Mouse (Mus musculus) neural tube, postnatal 0 days (tissue): ENCODE measurements around the gene Krtap5-3. TPM values are rescaled to one million over a fixed set of nuclear protein-coding genes. Genes with fewer than 3 reads are reported as not detected.

Source experiments
- polyA plus RNA-seq: library from polyadenylated mRNA; unstranded; fragments of >200 nt; fragmentation: Nextera tagmentation; extraction: Ambion mirVana; gene quantifications from 2 replicates; pipeline ENCODE4 v1.2.1, GENCODE M21; 2015

Gene Krtap5-3
- not detected in 2 replicates for polyA plus RNA-seq

GRCm38 (mm10) chr7:142201064-142201463 is at the start of gene Krtap5-3:
TSS of gene Krtap5-3 (plus strand) at chr7:142201364.

DNA sequence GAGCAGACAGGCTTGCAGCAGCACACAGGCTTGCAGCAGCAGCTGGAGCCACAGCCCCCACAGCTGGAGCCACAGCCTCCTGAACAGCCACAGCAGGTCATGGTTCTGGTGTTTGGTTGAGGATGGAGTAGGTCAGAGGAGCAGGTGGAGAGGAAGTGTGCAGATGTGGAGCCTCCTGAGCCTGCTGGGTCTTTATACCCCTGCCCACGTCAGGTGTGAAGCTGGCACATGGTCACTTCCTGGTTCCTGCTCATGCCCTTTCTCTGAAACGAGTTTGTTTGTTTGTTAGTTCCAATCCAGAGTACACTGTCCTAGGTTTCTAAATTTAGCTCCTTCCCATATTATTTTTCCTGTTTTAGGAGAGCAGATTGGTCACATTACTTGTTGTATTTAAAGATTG is 44.2 kb upstream of the Krtap5-3 start, which contains the start of gene Gm29735:
Gm29735 (minus strand) TSS at position 101 of the 400 bp plus-strand sequence.

DNA sequence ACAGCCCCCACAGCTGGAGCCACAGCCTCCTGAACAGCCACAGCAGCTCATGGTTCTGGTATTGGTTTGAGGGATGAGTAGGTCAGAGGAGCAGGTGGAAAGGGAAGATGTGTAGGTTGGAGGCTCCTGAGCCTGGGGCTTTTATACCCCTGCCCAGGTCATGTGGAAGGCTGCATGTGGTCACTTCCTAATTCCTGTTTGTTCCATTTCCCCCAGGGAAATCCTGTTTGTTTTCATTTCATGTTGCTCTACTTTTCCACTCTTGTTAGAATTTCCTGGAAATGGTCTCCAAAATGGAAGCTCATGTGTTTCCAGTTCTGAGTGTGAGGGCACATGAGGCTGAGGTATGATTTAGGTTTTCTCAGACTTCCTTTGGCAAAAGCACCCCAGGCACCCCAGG is 35.5 kb upstream of the Krtap5-3 start, which contains the start of gene Gm4553:
Gm4553 (minus strand) TSS at position 101 of the 400 bp plus-strand sequence.

DNA sequence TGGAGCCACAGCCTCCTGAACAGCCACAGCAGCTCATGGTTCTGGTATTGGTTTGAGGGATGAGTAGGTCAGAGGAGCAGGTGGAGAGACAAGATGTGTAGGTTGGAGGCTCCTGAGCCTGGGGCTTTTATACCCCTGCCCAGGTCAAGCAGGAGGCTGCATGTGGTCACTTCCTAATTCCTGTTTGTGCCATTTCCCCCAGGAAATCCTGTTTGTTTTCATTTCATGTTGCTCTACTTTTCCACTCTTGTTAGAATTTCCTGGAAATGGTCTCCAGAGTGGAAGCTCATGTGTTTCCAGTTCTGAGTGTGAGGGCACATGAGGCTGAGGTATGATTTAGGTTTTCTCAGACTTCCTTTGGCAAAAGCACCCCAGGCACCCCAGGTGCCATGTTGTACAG is 25.3 kb upstream of the Krtap5-3 start, which contains the start of gene Krtap5-2:
Krtap5-2 (minus strand) TSS at position 101 of the 400 bp plus-strand sequence.

DNA sequence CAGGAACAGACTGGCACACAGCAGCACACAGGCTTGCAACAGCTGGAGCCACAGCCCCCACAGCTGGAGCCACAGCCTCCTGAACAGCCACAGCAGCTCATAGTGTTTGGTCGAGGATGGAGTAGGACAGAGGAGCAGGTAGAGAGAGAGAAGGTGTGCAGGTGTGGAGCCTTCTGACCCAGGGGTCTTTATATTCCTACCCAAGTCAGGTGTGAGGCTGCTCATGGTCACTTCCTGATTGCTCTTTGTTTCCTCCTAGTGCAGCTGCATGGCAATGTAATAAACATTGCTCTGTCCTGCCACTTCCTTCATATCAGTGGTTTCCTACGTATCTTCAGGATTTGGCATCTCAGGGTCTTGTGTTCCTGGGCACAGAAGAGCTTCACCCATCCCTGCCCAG is 10.9 kb upstream of the Krtap5-3 start, which contains the start of gene Gm10153:
Gm10153 (minus strand) TSS at position 101 of the 400 bp plus-strand sequence.

GRCm38 (mm10) chr7:142211559-142211958 is 10.4 kb downstream of the Krtap5-3 start, which contains the start of gene Gm7579:
TSS of gene Gm7579 (plus strand) at chr7:142211859.

DNA sequence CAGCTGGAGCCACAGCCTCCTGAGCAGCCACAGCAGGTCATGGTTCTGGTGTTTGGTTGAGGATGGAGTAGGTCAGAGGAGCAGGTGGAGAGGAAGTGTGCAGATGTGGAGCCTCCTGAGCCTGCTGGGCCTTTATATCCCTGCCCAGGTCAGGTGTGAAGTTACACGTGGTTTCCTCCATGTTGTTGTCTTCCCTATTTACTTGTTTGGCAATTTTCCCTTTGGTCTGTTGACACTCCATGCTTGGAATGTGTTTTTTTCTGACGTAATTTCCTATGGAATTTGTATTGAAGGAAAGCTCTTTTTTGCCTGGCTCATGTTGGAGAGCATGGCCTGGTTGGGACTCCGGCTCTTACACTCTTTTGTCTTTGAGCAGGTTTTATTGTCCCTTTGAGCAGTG is 28.7 kb downstream of the Krtap5-3 start, which contains the start of gene Krtap5-5:
Krtap5-5 (minus strand) TSS at position 101 of the 400 bp plus-strand sequence.

GRCm38 (mm10) chr7:142240978-142241377 is 39.8 kb downstream of the Krtap5-3 start, which contains the start of gene Gm40460:
TSS of gene Gm40460 (minus strand) at chr7:142241078.

Other genes starting within 250 kb of the Krtap5-3 start
- gene Mob2, start 140.3 kb upstream of the Krtap5-3 start, polyA plus RNA-seq: 42.3 and 44.3 TPM in 2 replicates
- 122 and 126 TPM in 2 replicates for gene Dusp8, start 105.5 kb upstream of the Krtap5-3 start, polyA plus RNA-seq
- gene Gm45618, start 80.6 kb upstream of the Krtap5-3 start, polyA plus RNA-seq: not detected in 2 replicates
- gene Gm39115, start 65.3 kb upstream of the Krtap5-3 start, polyA plus RNA-seq: not detected in 2 replicates
- gene Gm45337, start 56.8 kb upstream of the Krtap5-3 start, polyA plus RNA-seq: not detected in 2 replicates
- gene Gm29735, start 44.3 kb upstream of the Krtap5-3 start, polyA plus RNA-seq: not detected in 2 replicates
- not detected in 2 replicates for gene Gm4553, start 35.6 kb upstream of the Krtap5-3 start, polyA plus RNA-seq
- gene Krtap5-2, start 25.4 kb upstream of the Krtap5-3 start, polyA plus RNA-seq: not detected in 2 replicates
- not detected in 2 replicates for gene Gm10153, start 11.0 kb upstream of the Krtap5-3 start, polyA plus RNA-seq
- gene Gm7579, start 10.5 kb downstream of the Krtap5-3 start, polyA plus RNA-seq: not detected in 2 replicates
- not detected in 2 replicates for gene Krtap5-5, start 28.6 kb downstream of the Krtap5-3 start, polyA plus RNA-seq
- not detected in 2 replicates for gene Gm40460, start 39.7 kb downstream of the Krtap5-3 start, polyA plus RNA-seq
- gene Gm2431, start 57.0 kb downstream of the Krtap5-3 start, polyA plus RNA-seq: not detected in 2 replicates
- gene Gm4559, start 73.0 kb downstream of the Krtap5-3 start, polyA plus RNA-seq: not detected in 2 replicates
- gene Krtap5-1, start 95.8 kb downstream of the Krtap5-3 start, polyA plus RNA-seq: not detected in 2 replicates
- not detected in 2 replicates for gene Krtap5-4, start 102.2 kb downstream of the Krtap5-3 start, polyA plus RNA-seq
- gene Ifitm10, start 172.4 kb downstream of the Krtap5-3 start, polyA plus RNA-seq: 31.7 and 34.0 TPM in 2 replicates
- gene Gm49369, start 181.3 kb downstream of the Krtap5-3 start, polyA plus RNA-seq: 1.2 TPM in 1 of 2 replicates, not detected in the other
- 389 and 402 TPM in 2 replicates for gene Ctsd, start 186.7 kb downstream of the Krtap5-3 start, polyA plus RNA-seq
- gene Syt8, start 233.5 kb downstream of the Krtap5-3 start, polyA plus RNA-seq: 0.35 TPM in 1 of 2 replicates, not detected in the other
- 4.1 and 5.3 TPM in 2 replicates for gene Tnni2, start 240.4 kb downstream of the Krtap5-3 start, polyA plus RNA-seq